Comparison of ENCODE assay signal across 8 mouse cellular contexts in the genomic region with DNA sequence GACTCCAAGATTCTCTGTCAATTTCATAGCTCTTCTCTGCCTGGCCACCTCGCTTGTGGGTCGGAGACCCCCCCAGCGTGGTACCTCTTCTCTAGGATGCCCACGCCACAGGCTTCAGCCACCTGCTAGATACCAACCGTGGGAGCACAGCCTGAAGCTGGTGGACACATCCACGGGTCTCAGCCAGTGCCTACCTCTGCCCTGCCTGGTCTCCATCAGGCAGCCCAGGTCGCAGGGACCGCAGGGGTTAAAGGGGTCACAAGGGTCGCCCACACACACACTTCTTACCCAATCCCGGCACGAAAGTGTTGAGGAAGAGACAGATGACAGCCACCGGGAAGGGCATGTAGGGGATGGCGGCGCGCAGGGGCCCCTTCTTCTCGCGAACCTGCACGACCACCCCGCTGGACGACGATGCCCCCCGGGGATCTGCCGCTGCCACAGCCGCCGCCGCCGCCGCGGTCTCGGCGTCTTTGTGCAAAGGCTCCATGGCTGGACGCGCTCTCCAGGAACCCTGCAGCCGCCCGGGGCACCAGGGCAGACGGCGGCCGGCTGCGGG. TPM values are rescaled to one million over a fixed set of nuclear protein-coding genes. Genes with fewer than 3 reads are reported as not detected.
DNase-seq lines count a peak whose midpoint lies in the region; ATAC-seq and TF ChIP-seq lines count a peak whose summit lies in the region.

No protein-coding gene starts in this region.

- intact Hi-C loops in left cerebral cortex, adult 2 months (cut with DNase I): loop anchor here (2.0 to 5.0 kb wide), 3 partner anchors 39 to 86 kb away; partner anchors contain the start of gene Parp1

- H3K36me3 ChIP-seq in embryonic facial prominence, embryonic 14.5 days (ENCODE audit: control insufficient read depth, insufficient read depth, low read length): no peaks in the 10 kb centered on the region
- no peaks in the 10 kb centered on the region for H3K36me3 ChIP-seq in intestine, embryonic 16.5 days (ENCODE audit: control insufficient read depth, insufficient read depth, low read length)
- H3K36me3 ChIP-seq in neural tube, embryonic 11.5 days (ENCODE audit: control insufficient read depth, insufficient read depth, low read length): no peaks in the 10 kb centered on the region

- peaks cover 37% of the 10 kb centered on the region for H3K27me3 ChIP-seq in embryonic facial prominence, embryonic 14.5 days (replicated peaks; ENCODE audit: control insufficient read depth, insufficient read depth, low read length)
- H3K27me3 ChIP-seq in intestine, embryonic 16.5 days (replicated peaks; ENCODE audit: control insufficient read depth, insufficient read depth, low read length): peaks cover 21% of the 10 kb centered on the region
- peaks cover 24% of the 10 kb centered on the region for H3K27me3 ChIP-seq in neural tube, embryonic 11.5 days (ENCODE audit: control insufficient read depth, insufficient read depth, low read length)

- WGBS in embryonic facial prominence, embryonic 14.5 days: 4% methylated on average over 23 of the region's 39 CpGs
- WGBS in intestine, embryonic 16.5 days: 5% methylated on average over 39 of the region's 39 CpGs
- WGBS in neural tube, embryonic 11.5 days: 6% methylated on average over 29 of the region's 39 CpGs

- peak overlapping the region; percentile 58 for H3K4me3 ChIP-seq in left cerebral cortex, adult 2 months
- H3K4me3 ChIP-seq in embryonic facial prominence, embryonic 14.5 days (ENCODE audit: low read depth, low read length): peak overlapping the region; percentile 46
- peak overlapping the region; percentile 51 for H3K4me3 ChIP-seq in intestine, embryonic 16.5 days (ENCODE audit: low read length)
- H3K4me3 ChIP-seq in neural tube, embryonic 11.5 days (ENCODE audit: low read depth, low read length): peak overlapping the region; percentile 43

- H3K4me2 ChIP-seq in embryonic facial prominence, embryonic 14.5 days (ENCODE audit: low read depth, low read length): peak overlapping the region; percentile 77
- H3K4me2 ChIP-seq in intestine, embryonic 16.5 days (ENCODE audit: low read depth, low read length): peak overlapping the region; percentile 86
- H3K4me2 ChIP-seq in neural tube, embryonic 11.5 days (ENCODE audit: low read depth): peak overlapping the region; percentile 84

- DNase-seq in left cerebral cortex, adult 2 months (ENCODE audit: extremely low spot score in 1 of 2, low spot score in 2 of 2): no peak
- no peak for DNase-seq in left cerebral cortex, adult 11 months (ENCODE audit: low spot score)
- DNase-seq in embryonic facial prominence, embryonic 14.5 days (ENCODE audit: low spot score): no peak
- no peak for DNase-seq in neural tube, embryonic 11.5 days (ENCODE audit: low spot score)
- DNase-seq in thymus, postnatal 14 days: no peak
- DNase-seq in kidney, postnatal 25 days: no peak
- no peak for DNase-seq in layer of hippocampus, postnatal 14 days (ENCODE audit: low spot score in 2 of 2)

- no peak for TF ChIP-seq CTCF in left cerebral cortex, adult 2 months (IDR thresholded peaks at IDR 0.05)

- H3K9me3 ChIP-seq in embryonic facial prominence, embryonic 14.5 days (ENCODE audit: control insufficient read depth, low read length): no peaks in the 10 kb centered on the region
- no peaks in the 10 kb centered on the region for H3K9me3 ChIP-seq in intestine, embryonic 16.5 days (ENCODE audit: control insufficient read depth, low read length)
- H3K9me3 ChIP-seq in neural tube, embryonic 11.5 days (ENCODE audit: control insufficient read depth, low read length): no peaks in the 10 kb centered on the region

- H3K4me1 ChIP-seq in embryonic facial prominence, embryonic 14.5 days (ENCODE audit: control insufficient read depth, insufficient read depth, low read length): peaks cover 9% of the 10 kb centered on the region
- H3K4me1 ChIP-seq in intestine, embryonic 16.5 days (ENCODE audit: control insufficient read depth, insufficient read depth, low read length): peaks cover 16% of the 10 kb centered on the region
- peaks cover 13% of the 10 kb centered on the region for H3K4me1 ChIP-seq in neural tube, embryonic 11.5 days (ENCODE audit: control insufficient read depth, insufficient read depth, low read length)

- peak overlapping the region; percentile 89 for H3K27ac ChIP-seq in left cerebral cortex, adult 2 months
- H3K27ac ChIP-seq in embryonic facial prominence, embryonic 14.5 days (replicated peaks; ENCODE audit: low read depth, low read length): no peak overlapping the region
- no peak overlapping the region for H3K27ac ChIP-seq in intestine, embryonic 16.5 days (ENCODE audit: low read length)
- H3K27ac ChIP-seq in neural tube, embryonic 11.5 days (ENCODE audit: low read depth, low read length): no peak overlapping the region

- 0 out of 2 replicates have a peak, but pooled peaks have one; percentile 7 for ATAC-seq in embryonic facial prominence, embryonic 14.5 days (ENCODE audit: low read depth)
- no peak for ATAC-seq in intestine, embryonic 16.5 days
- ATAC-seq in neural tube, embryonic 11.5 days (ENCODE audit: insufficient read depth, low FRiP score, low TSS enrichment): no peak

- H3K9ac ChIP-seq in embryonic facial prominence, embryonic 14.5 days (ENCODE audit: low read depth, low read length): peak overlapping the region; percentile 54
- H3K9ac ChIP-seq in intestine, embryonic 16.5 days (ENCODE audit: low read depth, low read length): peak overlapping the region; percentile 54; the same call in 1 of the 2 replicates
- peak overlapping the region; percentile 42 for H3K9ac ChIP-seq in neural tube, embryonic 11.5 days (ENCODE audit: low read length)

RNA-seq across cellular contexts. Expression of gene Stum, which starts 0.4 kb away (rescaled TPM):
- 100 to 1,000 TPM; 166 to 167 TPM for total RNA-seq in left cerebral cortex, adult 2 months (2021)
- polyA plus RNA-seq in embryonic facial prominence, embryonic 14.5 days (2014; fragmentation: Nextera tagmentation; extraction: Ambion mirVana): 4.0 and 5.3 TPM in 2 replicates
- 1.2 and 1.4 TPM in 2 replicates for polyA plus RNA-seq in intestine, embryonic 16.5 days (2015; fragmentation: Nextera tagmentation; extraction: Ambion mirVana)
- polyA plus RNA-seq in neural tube, embryonic 11.5 days (2014; fragmentation: Nextera tagmentation; extraction: Ambion mirVana): 1.1 and 2.5 TPM in 2 replicates
- 100 to 1,000 TPM; 263 to 281 TPM for total RNA-seq in layer of hippocampus, postnatal 14 days (2021)
